Mouse (Mus musculus): ENCODE data around the gene Cflar. TPM values are rescaled to one million over a fixed set of nuclear protein-coding genes. Genes with fewer than 3 reads are reported as not detected.
"Not testable (repeated sequence)": the region's sequence is repeated elsewhere in the genome, so short reads cannot be mapped to it uniquely, and the experiment has no call there.

Cflar gene
- polyA plus RNA-seq, 1 experiment from 2014 or later: 43.6 TPM

GRCm38 (mm10) chr1:58693696-58694095, 17.6 kb upstream of the Cflar start:
- WGBS: 59% methylated on average over 1 of the region's 1 CpGs
- no peak for DNase-seq (ENCODE audit: low spot score)
- Histone ChIP-seq H3K9ac (ENCODE audit: low read length) (no peak overlapping the region), H3K9me3 (ENCODE audit: control insufficient read depth, low read length) (no peaks in the 10 kb centered on the region), H3K27me3 (ENCODE audit: control insufficient read depth, insufficient read depth, low read length) (no peaks in the 10 kb centered on the region), H3K27ac (replicated peaks) (no peak overlapping the region), H3K36me3 (ENCODE audit: control insufficient read depth, insufficient read depth, low read length) (no peaks in the 10 kb centered on the region), H3K4me3 (ENCODE audit: low read depth, low read length) (no peak overlapping the region), H3K4me1 (replicated peaks; ENCODE audit: control insufficient read depth, insufficient read depth) (no peaks in the 10 kb centered on the region), H3K4me2 (replicated peaks; ENCODE audit: low read depth) (no peak overlapping the region)
- TF ChIP-seq CTCF (IDR thresholded peaks at IDR 0.05; ENCODE audit: low read depth): no peak
- TF ChIP-seq EP300 (optimal IDR thresholded peaks at IDR 0.05): no peak
- no peak for ATAC-seq (ENCODE audit: low FRiP score, low TSS enrichment)

GRCm38 (mm10) chr1:58695810-58696209, 15.5 kb upstream of the Cflar start, which contains the start of gene Als2cr12:
Als2cr12 (minus strand) TSS chr1:58695989.
- H3K4me2 ChIP-seq (replicated peaks; ENCODE audit: low read depth); H3K27me3 ChIP-seq (ENCODE audit: control insufficient read depth, insufficient read depth, low read length); H3K36me3 ChIP-seq (ENCODE audit: control insufficient read depth, insufficient read depth, low read length); DNase-seq (ENCODE audit: low spot score); H3K9me3 ChIP-seq (ENCODE audit: control insufficient read depth, low read length); ATAC-seq (ENCODE audit: low FRiP score, low TSS enrichment); H3K4me1 ChIP-seq (replicated peaks; ENCODE audit: control insufficient read depth, insufficient read depth); H3K27ac ChIP-seq (replicated peaks); H3K4me3 ChIP-seq (ENCODE audit: low read depth, low read length); H3K9ac ChIP-seq (ENCODE audit: low read length): not testable (repeated sequence)
- WGBS: 81% methylated on average over 4 of the region's 4 CpGs

GRCm38 (mm10) chr1:58697607-58698006, 13.7 kb upstream of the Cflar start:
- not testable (repeated sequence) for H3K9me3 ChIP-seq (ENCODE audit: control insufficient read depth, low read length); H3K4me1 ChIP-seq (replicated peaks; ENCODE audit: control insufficient read depth, insufficient read depth); H3K36me3 ChIP-seq (ENCODE audit: control insufficient read depth, insufficient read depth, low read length); H3K9ac ChIP-seq (ENCODE audit: low read length); H3K4me2 ChIP-seq (replicated peaks; ENCODE audit: low read depth); H3K27ac ChIP-seq (replicated peaks); H3K27me3 ChIP-seq (ENCODE audit: control insufficient read depth, insufficient read depth, low read length); DNase-seq (ENCODE audit: low spot score); H3K4me3 ChIP-seq (ENCODE audit: low read depth, low read length)
- ATAC-seq (ENCODE audit: low FRiP score, low TSS enrichment): peak; percentile 70
- peak; percentile 66 for TF ChIP-seq CTCF (IDR thresholded peaks at IDR 0.05; ENCODE audit: low read depth)
- WGBS: 61% methylated on average over 1 of the region's 1 CpGs

GRCm38 (mm10) chr1:58698781-58699180, 12.5 kb upstream of the Cflar start:
- no peaks in the 10 kb centered on the region for H3K9me3 ChIP-seq (ENCODE audit: control insufficient read depth, low read length)
- no peak for ATAC-seq (ENCODE audit: low FRiP score, low TSS enrichment)
- H3K27me3 ChIP-seq (ENCODE audit: control insufficient read depth, insufficient read depth, low read length): no peaks in the 10 kb centered on the region
- no peak overlapping the region for H3K4me2 ChIP-seq (replicated peaks; ENCODE audit: low read depth)
- no peak overlapping the region for H3K27ac ChIP-seq (replicated peaks)
- no peaks in the 10 kb centered on the region for H3K36me3 ChIP-seq (ENCODE audit: control insufficient read depth, insufficient read depth, low read length)
- no peak overlapping the region for H3K9ac ChIP-seq (ENCODE audit: low read length)
- WGBS: 81% methylated on average over 4 of the region's 4 CpGs
- H3K4me3 ChIP-seq (ENCODE audit: low read depth, low read length): no peak overlapping the region
- no peak for DNase-seq (ENCODE audit: low spot score)
- no peak for TF ChIP-seq EP300 (optimal IDR thresholded peaks at IDR 0.05)
- no peak for TF ChIP-seq CTCF (IDR thresholded peaks at IDR 0.05; ENCODE audit: low read depth)
- no peaks in the 10 kb centered on the region for H3K4me1 ChIP-seq (replicated peaks; ENCODE audit: control insufficient read depth, insufficient read depth)

GRCm38 (mm10) chr1:58699988-58700387, 11.3 kb upstream of the Cflar start:
- H3K27ac ChIP-seq (replicated peaks): no peak overlapping the region
- no peak overlapping the region for H3K4me2 ChIP-seq (replicated peaks; ENCODE audit: low read depth)
- no peaks in the 10 kb centered on the region for H3K9me3 ChIP-seq (ENCODE audit: control insufficient read depth, low read length)
- no peaks in the 10 kb centered on the region for H3K4me1 ChIP-seq (replicated peaks; ENCODE audit: control insufficient read depth, insufficient read depth)
- H3K27me3 ChIP-seq (ENCODE audit: control insufficient read depth, insufficient read depth, low read length): no peaks in the 10 kb centered on the region
- no peak overlapping the region for H3K4me3 ChIP-seq (ENCODE audit: low read depth, low read length)
- H3K36me3 ChIP-seq (ENCODE audit: control insufficient read depth, insufficient read depth, low read length): no peaks in the 10 kb centered on the region
- WGBS: 50% methylated on average over 3 of the region's 3 CpGs
- H3K9ac ChIP-seq (ENCODE audit: low read length): no peak overlapping the region
- DNase-seq (ENCODE audit: low spot score): no peak
- ATAC-seq (ENCODE audit: low FRiP score, low TSS enrichment): no peak
- TF ChIP-seq CTCF (IDR thresholded peaks at IDR 0.05; ENCODE audit: low read depth) (no peak), EP300 (optimal IDR thresholded peaks at IDR 0.05) (no peak)

GRCm38 (mm10) chr1:58700580-58701162, 10.6 kb upstream of the Cflar start:
- not testable (repeated sequence) for H3K4me1 ChIP-seq (replicated peaks; ENCODE audit: control insufficient read depth, insufficient read depth); DNase-seq (ENCODE audit: low spot score); H3K36me3 ChIP-seq (ENCODE audit: control insufficient read depth, insufficient read depth, low read length); ATAC-seq (ENCODE audit: low FRiP score, low TSS enrichment); H3K27me3 ChIP-seq (ENCODE audit: control insufficient read depth, insufficient read depth, low read length); H3K9ac ChIP-seq (ENCODE audit: low read length); H3K4me3 ChIP-seq (ENCODE audit: low read depth, low read length); H3K9me3 ChIP-seq (ENCODE audit: control insufficient read depth, low read length); H3K4me2 ChIP-seq (replicated peaks; ENCODE audit: low read depth); H3K27ac ChIP-seq (replicated peaks)
- WGBS: 69% methylated on average over 4 of the region's 5 CpGs
